Mouse (Mus musculus) small intestine, adult 2 months (tissue): ENCODE data around the gene Ptch1.

Experiments
- CTCF ChIP-seq: fragments of 200-500 bp; IDR thresholded peaks from 2 replicates; pipeline ENCODE4 v1.5.1; 2012; ENCODE audit warnings: low read depth, mild to moderate bottlenecking, control low read depth, inconsistent platforms, low read length, moderate library complexity, mixed read lengths; ENCODE audit not compliant: insufficient replicate concordance, insufficient read length; ENCODE audit errors: extremely low read depth
- POLR2A ChIP-seq: fragments of 200-500 bp; IDR thresholded peaks from 2 replicates; pipeline ENCODE4 v1.6.1; 2012; ENCODE audit warnings: low read depth, mild to moderate bottlenecking, control low read depth, inconsistent platforms, low read length, moderate library complexity

DNA sequence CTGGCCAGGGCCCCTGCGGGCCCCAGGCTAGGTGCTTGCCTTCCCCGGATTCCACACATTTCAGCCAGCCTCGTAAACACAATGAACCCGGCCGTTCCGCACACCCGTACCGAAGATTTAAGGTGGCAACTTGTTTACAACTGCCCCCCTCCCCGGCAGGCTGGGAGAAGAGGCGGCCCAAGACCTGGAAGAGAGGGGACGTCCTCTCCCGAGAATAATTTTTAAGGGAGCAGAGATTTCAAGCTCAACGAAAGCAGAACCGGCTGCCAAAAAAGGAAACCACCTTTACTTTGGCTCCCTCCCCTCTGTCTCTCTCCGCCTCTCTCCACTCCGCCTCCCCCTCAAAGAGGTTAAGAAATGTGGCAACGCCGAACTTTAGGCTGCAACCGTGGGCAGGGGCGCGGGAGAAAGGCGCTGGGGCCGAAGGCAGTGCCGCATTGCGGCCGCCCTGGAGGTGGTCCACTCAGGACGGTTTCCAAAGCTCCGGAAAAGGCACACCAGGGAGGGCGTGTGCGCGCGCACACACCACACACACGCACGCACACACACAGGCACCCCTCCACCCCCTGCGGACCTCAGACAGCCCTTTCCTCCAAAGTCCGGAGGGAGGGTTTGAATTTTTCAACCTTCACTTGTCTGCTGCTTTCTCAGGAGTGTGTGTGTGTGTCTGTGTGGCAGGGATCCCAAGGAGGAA, 8.6 kb downstream of the Ptch1 start:
- TF ChIP-seq POLR2A (no peak; the same call in 1 of the 2 replicates), CTCF (no peak)
